Mouse (Mus musculus) kidney, adult 2 months (tissue): Measurements from ENCODE around the gene Pogz.

Experiments used
- CTCF ChIP-seq: fragments of 200-500 bp; conservative IDR thresholded peaks from 2 replicates; pipeline ENCODE4 v1.5.1; 2011; ENCODE audit warnings: low read depth, mild to moderate bottlenecking, control low read depth, low read length, moderate library complexity, mixed read lengths; ENCODE audit not compliant: insufficient read depth, insufficient read length
- POLR2A ChIP-seq: fragments of 200-500 bp; IDR thresholded peaks from one replicate; pipeline ENCODE4 v1.6.1; 2011; ENCODE audit warnings: low read depth, low read length, control low read depth

DNA sequence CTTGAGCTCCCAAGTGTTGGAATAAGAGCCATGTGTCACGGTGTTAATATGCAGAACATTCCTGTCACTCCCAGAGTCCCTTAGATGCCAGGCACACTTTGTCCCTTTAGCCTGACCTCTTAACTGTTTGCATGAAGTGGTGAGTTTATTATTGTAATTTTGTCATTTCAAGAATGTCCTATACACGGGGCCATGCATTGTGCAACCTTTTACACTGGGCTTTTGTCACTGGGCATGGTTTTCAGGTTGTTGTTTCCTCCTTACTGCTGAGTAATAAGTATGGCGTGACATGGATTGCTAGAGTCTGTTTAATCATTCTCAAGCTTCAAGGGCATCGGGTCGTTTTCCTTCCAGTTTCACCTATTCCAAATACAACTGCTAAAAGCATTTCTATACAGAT lies 76.4 kb downstream of the Pogz start:
- TF ChIP-seq CTCF (no peak), POLR2A (no peak)
